Mouse (Mus musculus) MEL (cell line): Measurements from ENCODE around the gene Cyb561d1.

Experiments
- CTCF ChIP-seq, 3 experiments: IDR thresholded peaks in 2 of 3; conservative IDR thresholded peaks in 1 of 3; 2 replicates each; pipeline ENCODE4 v1.5.1; 2011 to 2012; ENCODE audit warnings: low read length in 3 of 3, low read depth in 2 of 3, mild to moderate bottlenecking in 2 of 3, improper control_type of control experiment in 1 of 3, inconsistent platforms in 1 of 3, mixed read lengths in 1 of 3, moderate library complexity in 1 of 3; ENCODE audit not compliant: control insufficient read depth in 1 of 3, insufficient read depth in 1 of 3, poor library complexity in 1 of 3, severe bottlenecking in 1 of 3
- HCFC1 ChIP-seq: IDR thresholded peaks from 2 replicates; pipeline ENCODE4 v1.6.1; 2012; ENCODE audit warnings: low read depth, mild to moderate bottlenecking, inconsistent platforms, low read length, improper control_type of control experiment, moderate library complexity
- TAL1 ChIP-seq: IDR thresholded peaks from 2 replicates; pipeline ENCODE4 v1.6.1; 2012; ENCODE audit warnings: mild to moderate bottlenecking, inconsistent platforms, low read length, moderate library complexity, mixed read lengths
- ZC3H11A ChIP-seq: IDR thresholded peaks from 2 replicates; pipeline ENCODE4 v1.6.1; 2012; ENCODE audit warnings: low read depth, mild to moderate bottlenecking, inconsistent platforms, low read length, improper control_type of control experiment

GRCm38 (mm10) chr3:108226558-108227350 lies 25.7 kb upstream of the Cyb561d1 start, which contains the start of gene Sypl2:
- no peak for TF ChIP-seq ZC3H11A
- no peak for TF ChIP-seq TAL1
- TF ChIP-seq CTCF (IDR thresholded peaks at IDR 0.05 in 2 of 3, conservative IDR thresholded peaks at IDR 0.05 in 1 of 3; ENCODE audit: control insufficient read depth in 1 of 3, insufficient read depth in 1 of 3, low read depth in 2 of 3, low read length in 3 of 3, poor library complexity in 1 of 3, severe bottlenecking in 1 of 3), result no peak
- TF ChIP-seq HCFC1, result no peak
